Mouse (Mus musculus): Measurements from ENCODE around the gene Sox10.

Sox10 gene

DNA sequence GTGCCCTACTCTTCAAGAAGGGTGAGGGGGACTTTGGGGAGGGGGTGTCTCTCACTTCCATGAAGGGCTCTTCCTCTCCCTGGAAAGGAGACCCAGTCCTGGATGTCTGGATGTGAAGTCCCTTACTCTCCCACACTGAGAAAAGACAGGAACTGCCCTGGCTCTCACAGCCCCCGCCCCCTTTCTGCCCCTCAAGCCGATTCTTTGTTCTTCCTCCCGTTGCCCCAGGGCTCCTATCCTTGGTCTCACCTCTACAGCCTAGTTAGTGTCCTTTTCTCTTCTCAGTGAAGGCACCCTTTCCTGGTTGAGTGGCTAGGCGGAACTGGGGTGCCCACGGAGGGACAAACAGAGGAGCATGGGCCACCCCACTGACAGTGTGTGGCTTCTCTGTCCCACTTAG, at the start of gene Sox10:
TSS of gene Sox10 (minus strand) at position 101 of the 400 bp plus-strand sequence.
- DNase-seq (ENCODE audit: extremely low read depth, low read depth, low spot score), result no peak

- no peak for DNase-seq (ENCODE audit: extremely low read depth, low read depth, low spot score)
Measured at GRCm38 (mm10) chr15:79213591-79213990, 48.6 kb upstream of the Sox10 start.

DNA sequence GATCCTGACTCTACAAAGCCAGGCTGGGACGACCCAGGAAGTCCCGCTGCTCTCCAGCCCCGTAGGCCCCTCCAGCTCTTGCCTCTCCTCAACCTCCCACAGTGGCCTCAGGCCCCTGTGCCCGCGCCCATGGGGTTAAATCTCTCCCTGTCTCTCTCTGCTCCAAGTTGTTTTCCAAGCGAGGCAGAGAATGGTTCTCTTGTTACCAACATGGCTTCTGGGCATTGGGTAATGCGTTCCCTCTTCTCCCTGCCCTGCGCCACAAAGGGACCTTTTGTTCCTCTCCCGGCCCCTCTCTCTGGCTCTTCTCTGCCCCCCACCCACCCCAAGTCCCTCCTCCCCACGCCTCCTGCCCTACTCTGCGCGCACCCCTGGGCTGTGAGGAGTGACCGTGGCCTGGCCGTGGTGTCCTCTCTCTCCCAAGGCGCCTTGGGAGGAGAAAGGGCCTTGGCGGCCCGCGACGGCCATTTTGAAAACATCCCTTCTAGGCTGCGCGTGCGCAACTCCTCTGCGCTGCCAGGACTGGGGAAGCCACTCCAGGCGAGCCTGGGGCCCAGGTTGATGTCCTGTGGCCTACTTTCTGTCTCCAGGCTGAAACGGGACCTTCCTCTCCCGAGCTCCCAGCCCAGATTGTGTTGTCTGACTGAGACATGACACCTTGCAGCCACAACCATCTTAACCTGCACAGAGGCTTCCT, 47.9 kb upstream of the Sox10 start:
- DNase-seq (ENCODE audit: extremely low read depth, low read depth, low spot score), result no peak

- no peak for DNase-seq (ENCODE audit: extremely low read depth, low read depth, low spot score)
Measured at GRCm38 (mm10) chr15:79210357-79210756, 45.3 kb upstream of the Sox10 start.

DNA sequence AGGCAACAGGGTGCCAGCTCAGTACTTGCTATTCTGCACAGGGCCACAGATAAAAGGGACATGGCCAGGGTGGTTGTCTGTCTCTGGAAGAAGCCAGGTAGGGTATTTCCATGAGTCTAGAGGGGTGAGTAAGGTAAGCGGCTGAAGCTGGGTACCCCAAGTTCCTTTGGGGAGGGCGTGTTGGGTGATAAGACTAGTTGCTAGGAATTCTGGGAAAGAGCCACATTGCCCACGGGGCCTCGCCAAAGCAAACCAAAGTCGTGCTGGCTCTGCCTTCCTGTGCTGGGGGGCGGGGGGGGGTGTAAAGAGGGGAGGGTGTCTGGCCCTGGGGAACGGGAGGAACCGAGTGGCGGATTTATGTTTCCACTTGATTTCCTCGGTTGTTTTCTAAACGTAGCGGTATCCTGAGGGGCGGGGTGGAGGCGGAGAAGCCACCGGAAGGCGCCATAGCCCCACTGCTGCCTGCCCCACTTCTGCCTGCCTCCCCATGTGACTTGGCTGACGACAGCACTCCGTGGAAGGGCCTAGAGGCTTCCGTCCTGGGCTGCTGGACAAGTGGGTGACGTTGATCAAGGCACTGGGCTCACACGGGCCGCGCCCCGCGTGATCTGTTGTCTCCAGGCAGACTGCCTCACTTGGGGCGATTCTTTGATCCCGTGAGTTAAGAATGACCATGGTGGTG, 43.9 kb upstream of the Sox10 start:
- DNase-seq (ENCODE audit: extremely low read depth, low read depth, low spot score), result no peak

DNA sequence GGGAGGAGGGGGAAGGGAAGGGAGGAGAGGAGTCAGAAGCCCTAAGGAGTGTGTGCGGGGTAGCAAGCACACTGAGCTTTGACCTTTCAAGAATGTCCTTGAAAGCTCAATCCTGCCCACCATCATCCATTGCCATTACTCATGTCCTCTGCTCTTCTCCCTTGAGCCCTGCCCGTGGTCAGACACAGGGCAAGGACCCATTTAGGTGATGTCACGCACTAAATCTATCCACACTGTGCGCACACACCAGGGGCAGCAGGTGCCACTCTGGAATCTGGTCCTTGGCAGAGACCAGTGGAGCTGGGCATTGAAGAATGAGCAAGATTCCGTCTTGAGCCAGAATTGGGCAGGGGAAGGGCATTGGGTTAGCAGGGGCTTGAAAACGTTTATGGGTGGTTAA, 43.2 kb upstream of the Sox10 start:
- no peak for DNase-seq (ENCODE audit: extremely low read depth, low read depth, low spot score)

- DNase-seq (ENCODE audit: extremely low read depth, low read depth, low spot score), result no peak
Measured at GRCm38 (mm10) chr15:79202575-79202974, 37.5 kb upstream of the Sox10 start.

- DNase-seq (ENCODE audit: extremely low read depth, low read depth, low spot score), result no peak
Measured at GRCm38 (mm10) chr15:79201491-79202150, 36.6 kb upstream of the Sox10 start.

- no peak for DNase-seq (ENCODE audit: extremely low read depth, low read depth, low spot score)
Measured at GRCm38 (mm10) chr15:79199390-79199976, 34.4 kb upstream of the Sox10 start.

DNA sequence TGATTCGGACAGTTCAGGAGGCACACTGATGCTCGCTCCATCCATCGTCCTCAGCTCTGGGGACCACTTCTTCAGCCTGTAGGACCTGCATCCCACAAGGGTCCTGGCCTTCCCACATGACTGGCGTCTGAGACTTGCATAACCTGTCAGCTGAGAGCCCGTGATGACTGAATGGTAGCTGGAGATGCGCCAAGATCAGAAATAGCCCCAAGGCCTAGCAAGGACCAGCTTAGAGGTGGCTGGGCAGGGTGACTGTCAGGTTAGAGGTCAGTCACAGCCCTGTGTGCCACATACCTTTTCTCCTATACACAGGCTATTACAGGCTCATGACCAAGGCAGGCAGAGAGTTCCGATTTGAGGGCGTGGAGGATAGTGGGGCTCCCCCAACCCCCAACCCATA, 30.5 kb upstream of the Sox10 start:
- peak; percentile 36 for DNase-seq (ENCODE audit: extremely low read depth, low read depth, low spot score)

DNA sequence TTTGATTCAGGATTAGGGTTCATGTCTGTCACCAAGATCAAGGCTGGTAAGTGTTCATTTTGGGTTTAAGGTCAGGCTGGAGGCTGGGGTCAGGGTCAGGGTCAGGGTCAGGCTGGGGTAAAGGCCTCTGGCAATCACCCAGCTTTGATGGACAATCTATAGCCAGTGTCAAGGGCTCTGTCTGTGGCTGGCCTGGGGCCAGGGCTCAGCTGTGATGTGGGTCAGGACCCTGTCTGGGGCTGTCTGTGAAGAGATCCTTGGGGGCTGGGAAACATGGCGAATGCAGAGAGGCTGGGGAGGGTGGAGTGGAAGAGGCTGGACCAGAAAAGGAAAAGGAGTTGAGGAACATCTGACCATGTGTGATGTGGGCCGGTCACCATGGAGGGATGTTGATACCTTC, 29.9 kb upstream of the Sox10 start:
- no peak for DNase-seq (ENCODE audit: extremely low read depth, low read depth, low spot score)

DNA sequence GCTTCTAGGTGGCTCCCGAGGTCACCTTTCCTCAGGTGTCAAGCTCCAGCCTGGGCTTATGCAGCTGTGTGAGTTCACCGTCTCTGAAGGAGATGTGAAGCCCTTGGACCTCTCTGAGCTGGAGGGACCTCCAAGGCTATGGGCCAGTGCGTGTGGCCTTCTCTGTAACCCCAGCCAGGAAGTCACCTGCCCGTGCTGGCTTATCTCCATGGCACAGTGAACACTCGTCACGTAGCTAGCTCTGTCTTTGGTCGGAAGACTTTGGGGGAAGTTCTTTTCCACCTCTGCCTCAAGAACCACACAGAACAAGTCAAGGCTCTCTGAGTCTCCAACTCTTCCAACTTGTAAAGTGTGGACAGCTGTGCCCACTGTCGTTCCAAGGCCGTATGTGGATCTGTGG, 29.0 kb upstream of the Sox10 start:
- no peak for DNase-seq (ENCODE audit: extremely low read depth, low read depth, low spot score)

DNA sequence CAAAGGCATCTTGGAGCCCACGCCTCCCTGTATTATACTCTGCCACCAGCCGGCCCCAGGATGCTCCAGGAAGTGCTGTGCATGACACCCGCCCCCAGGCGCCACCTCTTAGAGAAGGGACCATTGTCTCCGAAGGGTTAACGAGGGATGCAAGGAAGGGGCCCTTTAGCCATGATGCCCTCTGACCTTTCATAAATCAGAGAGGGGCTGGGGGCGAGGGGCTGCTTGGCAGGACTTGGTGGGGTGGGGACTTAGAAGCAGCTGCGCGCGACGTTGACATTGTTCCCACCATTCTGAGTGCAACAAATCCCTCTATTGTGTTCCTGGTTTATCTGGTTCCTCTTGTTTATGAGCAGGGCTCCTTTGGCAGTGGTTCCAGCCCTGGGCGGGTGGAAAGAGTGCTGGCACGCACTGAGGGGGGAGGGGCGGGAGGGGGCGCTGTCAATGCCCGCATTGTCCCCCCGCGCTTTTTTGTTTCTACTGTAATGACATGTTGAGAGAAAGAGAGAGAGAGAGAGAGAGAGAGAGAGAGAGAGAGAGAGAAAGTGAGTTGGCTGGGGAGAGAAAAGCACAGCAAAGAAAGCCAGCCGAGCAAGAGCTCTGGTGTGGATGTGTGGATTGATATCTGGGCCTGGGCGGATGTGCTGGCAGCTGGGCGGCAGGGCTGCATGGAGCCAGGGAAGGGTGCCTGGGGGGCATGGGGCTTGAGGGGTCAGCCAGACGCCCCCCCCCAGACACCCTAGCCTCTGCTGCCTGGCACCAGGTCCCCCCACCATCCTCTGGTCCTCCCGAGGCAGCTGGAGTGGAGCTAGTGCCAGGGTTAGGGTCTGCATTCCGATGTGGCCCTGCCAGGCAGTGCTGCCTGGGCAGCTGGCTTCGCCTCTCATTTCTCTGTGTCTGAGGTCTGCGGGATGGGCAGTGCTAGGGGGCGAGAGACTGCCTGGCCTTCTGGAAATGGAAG, 28.1 kb upstream of the Sox10 start:
- DNase-seq (ENCODE audit: extremely low read depth, low read depth, low spot score), result peak; percentile 40

GRCm38 (mm10) chr15:79192450-79192849, 27.4 kb upstream of the Sox10 start:
- DNase-seq (ENCODE audit: extremely low read depth, low read depth, low spot score), result no peak

DNA sequence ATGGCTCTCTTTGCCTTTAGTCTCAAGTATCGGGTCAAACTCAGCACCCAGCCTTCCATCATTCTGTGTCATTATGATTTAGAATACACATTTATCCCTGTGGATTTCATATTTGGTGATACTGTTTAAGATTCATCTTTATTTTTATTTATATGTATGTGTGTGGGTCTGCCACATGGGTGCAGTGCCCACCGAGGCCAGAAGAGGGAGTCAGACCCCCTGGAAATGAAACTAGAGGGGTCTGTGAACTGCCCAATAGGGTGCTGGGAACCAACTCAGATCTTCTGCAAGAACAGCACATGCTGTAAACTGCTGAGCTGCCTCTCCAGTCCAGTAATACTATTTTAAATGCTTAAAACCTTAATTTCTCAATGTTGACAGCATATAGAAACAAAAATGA, 26.4 kb upstream of the Sox10 start:
- DNase-seq (ENCODE audit: extremely low read depth, low read depth, low spot score), result no peak

DNA sequence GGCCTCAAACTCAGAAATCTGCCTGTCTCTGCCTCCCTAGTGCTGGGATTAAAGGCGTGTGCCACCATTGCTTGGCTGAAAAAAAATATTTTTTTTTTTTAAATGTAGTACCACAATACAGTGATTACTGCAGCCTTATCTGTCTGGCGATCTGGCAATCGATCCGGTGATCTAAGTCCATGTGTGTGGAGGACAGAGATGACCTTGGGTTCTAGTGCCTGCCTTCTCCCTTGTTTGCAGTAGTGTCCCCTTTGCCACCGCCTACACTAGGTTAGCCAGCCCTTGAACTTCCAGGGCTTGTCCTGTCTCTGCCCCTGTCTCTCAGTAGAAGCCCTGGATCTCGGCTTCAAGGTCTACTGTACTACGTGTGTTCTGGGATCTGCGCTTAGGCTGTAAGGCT, 22.8 kb upstream of the Sox10 start:
- no peak for DNase-seq (ENCODE audit: extremely low read depth, low read depth, low spot score)

DNA sequence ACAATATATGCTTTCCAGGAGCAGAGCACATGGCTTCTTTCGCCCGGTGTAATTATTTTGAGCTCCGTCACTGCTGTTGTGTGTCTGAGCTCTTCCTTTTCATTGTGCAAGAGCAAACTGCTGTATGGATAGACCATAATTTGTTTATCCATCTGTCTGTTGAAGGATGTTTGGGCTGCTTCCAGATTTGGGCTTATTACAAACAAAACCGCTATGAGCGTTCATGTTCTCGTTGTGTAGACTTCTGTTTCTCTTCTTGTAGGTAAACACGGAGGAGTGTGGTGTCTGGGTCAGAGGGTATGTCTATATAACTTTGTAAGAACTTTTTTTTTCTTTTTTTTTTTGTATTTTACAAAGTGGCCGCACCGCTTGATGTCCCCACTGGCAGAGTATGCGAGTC, 20.2 kb upstream of the Sox10 start:
- DNase-seq (ENCODE audit: extremely low read depth, low read depth, low spot score), result no peak

DNA sequence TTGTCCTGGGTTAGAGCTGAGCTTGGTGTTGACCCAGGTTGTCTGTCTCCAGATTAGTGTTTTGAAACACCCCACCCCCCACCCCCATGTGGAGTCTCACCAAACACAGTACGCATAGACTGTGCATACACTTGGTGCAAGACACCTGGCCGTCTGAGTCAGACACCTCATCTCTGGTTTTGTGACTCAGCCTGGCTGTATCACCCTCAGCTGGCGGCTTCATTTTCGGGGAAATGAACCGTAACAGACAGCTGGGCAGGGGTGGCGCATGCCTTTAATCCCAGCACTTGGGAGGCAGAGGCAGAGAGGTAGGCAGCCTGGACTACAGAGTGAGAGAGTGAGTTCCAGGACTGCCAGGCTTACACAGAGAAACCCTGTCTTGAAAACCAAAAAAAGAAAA, 11.9 kb upstream of the Sox10 start:
- DNase-seq (ENCODE audit: extremely low read depth, low read depth, low spot score), result no peak

- DNase-seq (ENCODE audit: extremely low read depth, low read depth, low spot score), result no peak
Measured at GRCm38 (mm10) chr15:79166712-79167111, 1.7 kb upstream of the Sox10 start.

DNA sequence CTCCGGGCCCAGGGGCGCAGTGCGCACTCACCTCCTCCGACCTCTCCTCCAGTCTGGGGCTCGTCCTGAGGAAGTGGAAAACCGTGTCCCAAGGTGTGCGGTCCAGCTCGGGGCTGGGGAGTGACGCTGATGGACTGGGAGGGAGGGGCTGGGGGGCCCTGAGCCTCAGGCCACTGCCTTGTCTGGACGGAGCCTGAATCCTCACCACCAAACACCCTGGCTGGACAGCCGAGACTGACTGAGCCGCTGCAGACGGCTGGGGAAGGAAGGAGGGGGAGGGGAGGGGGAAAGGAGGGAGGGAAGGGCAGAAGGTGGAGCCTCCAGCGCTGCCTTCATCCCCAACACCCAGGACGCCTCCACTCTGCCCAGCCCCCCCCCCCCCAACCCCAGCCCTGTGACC, 789 bp downstream of the Sox10 start:
- no peak for DNase-seq (ENCODE audit: extremely low read depth, low read depth, low spot score)

DNA sequence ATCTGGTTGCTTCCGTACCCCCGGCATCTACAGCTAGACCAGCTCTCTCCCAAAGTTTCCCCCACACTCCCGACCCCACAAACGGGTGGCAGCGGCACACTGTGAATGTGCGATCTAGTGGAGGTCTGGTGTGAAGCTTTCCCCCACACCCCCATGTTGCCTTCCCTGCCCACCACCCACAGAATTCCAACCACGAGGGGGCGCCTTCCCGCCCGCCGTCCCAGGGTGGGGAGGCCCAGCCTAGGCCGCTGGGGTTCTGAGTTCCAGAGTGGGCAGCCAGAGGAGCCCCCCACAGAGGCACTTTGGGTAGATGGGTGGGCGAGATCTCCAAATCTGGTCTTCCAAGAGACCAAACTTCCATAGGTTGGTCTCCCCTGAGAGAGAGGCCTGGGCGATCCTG, 2.2 kb downstream of the Sox10 start:
- no peak for DNase-seq (ENCODE audit: extremely low read depth, low read depth, low spot score)

Measured in fat pad, adult 2 months (tissue).